Mouse (Mus musculus) forebrain, embryonic 14.5 days (tissue): Measurements from ENCODE around the gene Cops7a. TPM values are rescaled to one million over a fixed set of nuclear protein-coding genes. Genes with fewer than 3 reads are reported as not detected.

Experiments
- ATAC-seq: fragments of 200-750 bp; cut with Nextera tagmentation; 2 replicates; pipeline ENCODE4 v1.8.0; 2017; ENCODE audit warnings: mild to moderate bottlenecking, moderate library complexity
- DNase-seq: peaks from one replicate; pipeline ENCODE4 v3.0.0-alpha.2; 2015; ENCODE audit warnings: low spot score
- H3K27ac ChIP-seq: fragments of 300-500 bp; sonication (generic); 2 replicates; pipeline ENCODE4 v1.5.1; 2014; ENCODE audit warnings: low read depth, mild to moderate bottlenecking, control low read depth, low read length, moderate library complexity
- H3K27me3 ChIP-seq: fragments of 300-500 bp; sonication (generic); replicated peaks from 2 replicates; pipeline ENCODE4 v1.6.1; 2014; ENCODE audit warnings: low read length, control low read depth, mixed read lengths; ENCODE audit not compliant: control insufficient read depth, insufficient read depth
- H3K36me3 ChIP-seq: fragments of 300-500 bp; sonication (generic); 2 replicates; pipeline ENCODE4 v1.6.1; 2014; ENCODE audit warnings: low read length, control low read depth; ENCODE audit not compliant: control insufficient read depth, insufficient read depth
- H3K4me1 ChIP-seq: fragments of 300-500 bp; sonication (generic); 2 replicates; pipeline ENCODE4 v1.6.1; 2014; ENCODE audit warnings: antibody characterized with exemption, low read length, control low read depth; ENCODE audit not compliant: control insufficient read depth, insufficient read depth
- H3K4me2 ChIP-seq: fragments of 300-500 bp; sonication (generic); 2 replicates; pipeline ENCODE4 v1.6.1; 2014; ENCODE audit warnings: mild to moderate bottlenecking, control low read depth, low read length
- H3K4me3 ChIP-seq: fragments of 300-500 bp; sonication (generic); 2 replicates; pipeline ENCODE4 v1.5.1; 2014; ENCODE audit warnings: low read depth, low read length, control low read depth
- H3K9ac ChIP-seq: fragments of 300-500 bp; sonication (generic); 2 replicates; pipeline ENCODE4 v1.6.1; 2014; ENCODE audit warnings: mild to moderate bottlenecking, low read length, control low read depth, moderate library complexity
- H3K9me3 ChIP-seq: fragments of 300-500 bp; sonication (generic); replicated peaks from 2 replicates; pipeline ENCODE4 v1.6.1; 2016; ENCODE audit warnings: low read length, control low read depth, mixed read lengths; ENCODE audit not compliant: control insufficient read depth
- WGBS: fragments of 180-500 bp; shearing (Covaris S2); extraction: QIAGEN DNeasy Blood & Tissue Kit; methylation state at CpG from one replicate; pipeline ENCODE4 v1.1.7; 2014; 5-methylcytosine and 5-hydroxymethylcytosine counted together
- polyA plus RNA-seq: library from polyadenylated mRNA; unstranded; fragments of >200 nt; fragmentation: Nextera tagmentation; extraction: Ambion mirVana; gene quantifications from 2 replicates; pipeline ENCODE4 v1.2.1, GENCODE M21; 2014

Gene Cops7a
- polyA plus RNA-seq, 1 experiment from 2014 or later, result 105 TPM

DNA sequence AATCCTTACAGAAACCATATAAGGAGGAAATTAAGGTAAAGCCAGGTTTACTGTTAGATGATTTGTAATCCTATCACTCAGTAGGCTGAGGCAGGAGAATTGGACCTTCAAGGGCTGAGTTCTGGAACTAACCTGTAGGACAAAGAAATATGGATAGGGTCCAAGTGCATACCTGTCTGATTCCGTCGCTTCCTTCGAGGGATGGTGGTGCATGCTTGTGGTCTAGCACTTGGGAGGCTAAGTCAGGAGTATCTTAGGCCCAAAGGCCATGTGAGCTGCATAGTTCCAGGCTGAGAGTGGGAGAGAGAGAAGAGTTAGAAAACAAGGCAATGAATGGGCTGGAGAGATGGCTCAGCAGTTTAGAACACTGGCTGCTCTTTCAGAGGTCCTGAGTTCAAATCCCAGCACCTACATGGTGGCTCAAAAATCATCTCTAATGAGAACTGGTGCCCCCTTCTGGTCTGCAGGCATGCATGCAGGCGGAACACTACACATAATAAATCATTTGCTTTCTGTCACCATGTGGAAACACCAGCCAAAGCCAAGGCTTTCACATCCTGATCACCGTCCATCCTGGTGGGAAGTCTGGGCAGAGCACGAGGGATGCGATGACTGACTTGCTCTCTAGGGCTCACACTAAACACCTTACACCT is 1.3 kb upstream of the Cops7a start:
- Histone ChIP-seq H3K4me2 (peak overlapping the region; percentile 96), H3K9ac (no peak overlapping the region), H3K4me3 (peak overlapping the region; percentile 87), H3K27ac (no peak overlapping the region), H3K27me3 (no peaks in the 10 kb centered on the region), H3K9me3 (no peaks in the 10 kb centered on the region), H3K4me1 (peaks cover 10% of the 10 kb centered on the region), H3K36me3 (peaks cover 9% of the 10 kb centered on the region)
- no peak for DNase-seq
- ATAC-seq, result no peak
- 94% methylated on average over 7 of the region's 7 CpGs for WGBS

DNA sequence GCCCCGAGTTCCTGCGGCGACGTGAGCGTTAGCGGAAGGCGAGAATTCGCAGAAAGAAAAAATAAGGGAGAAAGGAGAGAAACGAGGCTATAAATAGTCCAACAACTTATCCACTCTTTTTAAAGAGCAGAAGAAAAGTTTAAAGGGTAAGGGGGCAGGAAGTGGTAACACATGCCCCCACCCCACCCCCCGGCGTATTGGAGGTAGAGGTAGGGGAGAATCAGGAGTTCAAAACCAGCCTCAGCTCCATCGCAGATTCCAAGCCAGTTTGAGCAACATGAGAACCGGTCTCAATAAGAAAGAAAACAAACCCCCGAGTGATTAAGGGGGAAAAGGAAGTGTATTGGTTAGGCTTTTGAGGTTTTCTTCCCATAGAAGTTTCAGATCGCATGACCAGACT is 409 bp upstream of the Cops7a start:
- DNase-seq (peak; percentile 4), ATAC-seq (no peak)
- 16% methylated on average over 15 of the region's 15 CpGs for WGBS

DNA sequence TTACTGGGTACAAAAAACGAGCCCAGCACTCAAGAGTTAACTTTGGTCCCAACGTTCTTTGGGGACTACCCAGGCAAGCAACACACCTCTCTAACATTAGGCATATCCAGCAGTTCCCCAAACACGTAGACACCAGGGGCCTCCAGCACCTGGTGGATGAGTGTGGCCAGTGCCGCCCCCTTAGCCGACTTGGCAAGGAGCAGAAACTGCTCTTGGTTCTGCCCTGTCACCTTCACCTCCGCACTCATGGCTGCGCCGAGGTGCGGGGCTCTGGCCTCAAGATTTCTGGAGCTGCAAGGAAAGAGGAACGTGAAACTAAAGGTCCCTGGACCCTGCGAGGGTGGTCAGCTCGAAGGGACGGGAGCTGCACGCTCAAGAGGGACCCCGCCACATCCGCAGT is 700 bp downstream of the Cops7a start:
- peak overlapping the region; percentile 93 for H3K9ac ChIP-seq
- H3K4me3 ChIP-seq, result peak overlapping the region; percentile 87
- H3K4me2 ChIP-seq, result peak overlapping the region; percentile 96
- H3K27me3 ChIP-seq, result no peaks in the 10 kb centered on the region
- 44% methylated on average over 16 of the region's 16 CpGs for WGBS
- ATAC-seq, result peak; percentile 31
- no peak for DNase-seq
- peaks cover 26% of the 10 kb centered on the region for H3K36me3 ChIP-seq
- H3K27ac ChIP-seq, result 0 out of 2 replicates have a peak overlapping the region, but pooled peaks have one; percentile 91
- H3K9me3 ChIP-seq, result no peaks in the 10 kb centered on the region
- peaks cover 10% of the 10 kb centered on the region for H3K4me1 ChIP-seq

More for the DNA sequence above, 409 bp upstream of the Cops7a start:
- Histone ChIP-seq H3K9ac (peak overlapping the region; percentile 93), H3K27ac (peak overlapping the region; percentile 91), H3K4me1 (peaks cover 10% of the 10 kb centered on the region), H3K4me2 (peak overlapping the region; percentile 96), H3K9me3 (no peaks in the 10 kb centered on the region), H3K27me3 (no peaks in the 10 kb centered on the region), H3K4me3 (peak overlapping the region; percentile 87), H3K36me3 (peaks cover 17% of the 10 kb centered on the region)

DNA sequence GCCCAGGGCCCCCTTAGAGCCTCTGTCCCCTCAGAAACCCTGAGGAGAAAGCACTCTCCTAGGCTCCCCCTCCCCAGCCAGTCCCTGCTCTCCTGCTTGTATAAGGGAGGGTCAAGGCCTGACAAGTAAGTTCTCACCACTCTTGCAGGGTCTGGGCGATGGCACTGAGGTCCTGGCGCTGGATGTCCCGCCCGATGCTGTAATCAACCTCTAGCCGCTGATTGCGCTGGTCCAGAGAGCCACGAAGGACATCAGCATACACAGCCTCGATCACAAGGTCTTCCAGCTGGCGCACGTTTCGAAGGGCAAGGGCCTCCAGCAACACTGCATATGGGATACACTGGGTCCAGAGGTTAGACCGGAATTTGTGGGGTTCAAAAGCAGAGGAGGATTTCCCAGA is 4.3 kb downstream of the Cops7a start:
- ATAC-seq, result no peak
- no peak for DNase-seq
- Histone ChIP-seq H3K27ac (no peak overlapping the region), H3K27me3 (no peaks in the 10 kb centered on the region), H3K4me3 (no peak overlapping the region), H3K9ac (no peak overlapping the region), H3K9me3 (no peaks in the 10 kb centered on the region), H3K4me2 (no peak overlapping the region), H3K4me1 (peaks cover 10% of the 10 kb centered on the region), H3K36me3 (peaks cover 49% of the 10 kb centered on the region)
- WGBS, result 95% methylated on average over 12 of the region's 12 CpGs

DNA sequence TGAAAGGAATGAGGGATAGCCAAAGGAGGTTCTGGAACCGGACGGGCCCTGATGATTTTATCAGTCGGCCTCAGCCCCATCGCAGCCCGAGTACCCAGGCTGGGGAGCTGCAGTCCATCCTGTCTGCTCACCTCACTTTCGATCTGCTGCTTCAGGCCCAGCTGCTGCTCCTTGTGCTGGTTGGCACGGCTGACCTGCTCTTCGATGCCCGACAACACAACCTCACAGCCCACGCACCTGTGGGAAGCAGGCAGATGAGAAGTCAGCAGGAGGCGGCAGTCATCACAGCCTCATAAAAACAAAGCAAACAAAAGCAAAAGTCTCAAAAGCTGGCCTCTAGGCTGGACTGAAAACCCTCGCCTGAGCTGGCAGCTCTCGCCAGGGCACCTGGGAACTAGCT is 5.4 kb downstream of the Cops7a start:
- Histone ChIP-seq H3K27ac (no peak overlapping the region), H3K27me3 (no peaks in the 10 kb centered on the region), H3K4me3 (no peak overlapping the region), H3K36me3 (peaks cover 54% of the 10 kb centered on the region), H3K4me1 (peaks cover 8% of the 10 kb centered on the region), H3K9ac (no peak overlapping the region), H3K4me2 (no peak overlapping the region), H3K9me3 (no peaks in the 10 kb centered on the region)
- 87% methylated on average over 13 of the region's 13 CpGs for WGBS
- no peak for DNase-seq
- no peak for ATAC-seq

DNA sequence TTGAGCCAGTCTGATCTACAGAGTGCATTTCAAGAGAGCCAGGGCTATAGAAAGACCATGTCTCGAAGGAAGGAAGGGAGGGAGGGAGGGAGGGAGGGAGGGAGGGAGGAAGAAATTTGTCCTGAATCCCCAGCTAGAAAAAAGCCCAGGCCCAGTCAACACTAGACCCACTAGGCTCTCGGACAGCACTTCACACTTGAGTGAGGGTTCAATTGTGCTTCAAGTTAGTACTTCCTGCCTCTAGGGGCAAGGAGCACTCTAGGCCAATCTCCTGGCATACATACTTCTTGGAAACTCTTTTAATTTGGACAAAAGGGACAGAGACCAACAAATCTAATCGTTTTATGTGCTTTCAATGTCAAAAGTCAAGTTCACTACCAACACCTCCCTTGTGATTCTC is 7.2 kb downstream of the Cops7a start:
- Histone ChIP-seq H3K9me3 (no peaks in the 10 kb centered on the region), H3K27ac (no peak overlapping the region), H3K9ac (no peak overlapping the region), H3K4me1 (no peaks in the 10 kb centered on the region), H3K36me3 (peaks cover 54% of the 10 kb centered on the region), H3K27me3 (no peaks in the 10 kb centered on the region), H3K4me3 (no peak overlapping the region), H3K4me2 (no peak overlapping the region)
- DNase-seq (no peak), ATAC-seq (no peak)
- WGBS, result 92% methylated on average over 3 of the region's 3 CpGs

DNA sequence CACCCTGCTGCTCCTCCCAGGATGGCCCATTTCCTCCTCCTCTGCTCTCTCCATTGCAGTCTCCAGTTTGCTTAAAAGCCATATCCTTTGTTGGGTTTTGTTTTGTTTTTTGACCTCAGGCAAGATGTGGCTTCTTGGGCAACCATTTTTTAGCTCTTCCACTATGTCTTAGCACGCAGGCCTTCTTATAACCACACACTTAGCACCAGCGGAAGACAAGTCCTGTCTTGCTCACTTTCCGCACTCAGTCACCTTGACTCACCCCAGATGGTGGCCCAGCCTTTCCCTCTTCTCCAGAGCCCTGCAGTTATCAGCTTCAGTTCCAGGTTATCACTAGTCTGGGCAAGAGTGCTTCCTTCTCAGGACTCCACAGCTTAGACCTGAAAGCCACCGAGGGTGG is 10.1 kb downstream of the Cops7a start:
- H3K9me3 ChIP-seq, result no peaks in the 10 kb centered on the region
- H3K9ac ChIP-seq, result no peak overlapping the region
- WGBS, result 96% methylated on average over 4 of the region's 4 CpGs
- peaks cover 33% of the 10 kb centered on the region for H3K36me3 ChIP-seq
- no peak overlapping the region for H3K4me3 ChIP-seq
- no peaks in the 10 kb centered on the region for H3K4me1 ChIP-seq
- H3K4me2 ChIP-seq, result no peak overlapping the region
- H3K27ac ChIP-seq, result no peak overlapping the region
- no peaks in the 10 kb centered on the region for H3K27me3 ChIP-seq
- ATAC-seq, result no peak
- DNase-seq, result no peak

DNA sequence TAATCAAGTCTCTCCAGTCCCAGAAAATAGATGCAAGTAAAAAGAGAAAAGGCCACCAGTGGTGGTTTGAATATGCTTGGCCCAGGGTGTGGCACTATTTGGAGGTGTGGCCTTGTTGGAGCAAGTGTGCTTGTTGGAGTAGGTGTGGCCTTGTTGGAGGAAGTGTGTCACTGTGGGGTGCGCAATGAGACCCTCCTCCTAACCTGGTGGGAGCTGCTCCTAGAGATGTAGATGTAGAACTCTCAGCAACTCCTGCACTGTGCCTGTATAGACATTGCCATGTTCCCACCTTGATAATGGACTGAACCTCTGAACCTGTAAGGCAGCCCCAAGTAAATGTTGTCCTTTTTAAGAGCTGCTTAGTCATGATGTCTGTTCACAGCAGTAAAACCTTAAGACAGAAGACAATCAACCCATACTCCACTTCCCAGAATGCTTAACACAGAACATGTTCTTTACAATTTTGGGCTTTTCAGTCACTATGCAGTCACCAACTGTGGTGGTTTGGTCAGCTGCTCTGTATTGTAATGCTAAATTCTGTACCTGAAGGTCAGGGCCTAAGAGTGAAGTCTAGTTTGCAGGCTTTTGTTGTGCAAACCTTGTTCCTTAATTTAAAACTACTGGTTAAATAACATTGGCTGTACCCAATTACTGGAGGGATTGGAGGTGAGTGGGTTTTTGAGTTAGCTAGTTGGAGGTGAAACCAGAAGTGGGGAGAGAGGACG is 11.2 kb downstream of the Cops7a start:
- Histone ChIP-seq H3K27ac (no peak overlapping the region), H3K9me3 (no peaks in the 10 kb centered on the region), H3K4me1 (no peaks in the 10 kb centered on the region), H3K36me3 (peaks cover 23% of the 10 kb centered on the region), H3K9ac (no peak overlapping the region), H3K27me3 (no peaks in the 10 kb centered on the region), H3K4me2 (no peak overlapping the region), H3K4me3 (no peak overlapping the region)
- 87% methylated on average over 2 of the region's 2 CpGs for WGBS
- no peak for DNase-seq
- no peak for ATAC-seq

DNA sequence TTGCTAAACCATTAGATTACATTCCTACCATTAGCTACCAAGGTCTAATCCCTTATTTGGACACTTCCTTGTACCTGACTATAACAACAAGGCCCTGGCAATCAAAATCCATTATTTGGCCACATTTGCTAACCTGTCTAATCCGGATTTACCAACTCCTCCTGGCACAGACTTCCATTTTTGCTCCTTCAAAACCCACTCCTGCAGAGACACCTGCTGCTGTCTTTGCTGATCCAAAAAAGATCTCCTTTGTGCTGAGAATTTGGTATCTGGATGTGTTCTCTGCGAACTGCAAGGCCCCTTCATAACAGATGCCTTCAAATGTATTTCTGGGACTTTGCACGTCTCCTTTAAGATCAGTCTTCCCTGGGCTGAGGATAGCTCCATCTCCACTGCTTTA is 21.8 kb downstream of the Cops7a start:
- Histone ChIP-seq H3K9ac (no peak overlapping the region), H3K27me3 (no peaks in the 10 kb centered on the region), H3K4me3 (no peak overlapping the region), H3K36me3 (peaks cover 8% of the 10 kb centered on the region), H3K4me1 (no peaks in the 10 kb centered on the region), H3K9me3 (no peaks in the 10 kb centered on the region), H3K27ac (no peak overlapping the region), H3K4me2 (no peak overlapping the region)
- DNase-seq (no peak), ATAC-seq (no peak)
- WGBS, result 82% methylated on average over 3 of the region's 3 CpGs
